Mouse (Mus musculus): ENCODE data around the gene Glrx5. TPM values are rescaled to one million over a fixed set of nuclear protein-coding genes. Genes with fewer than 3 reads are reported as not detected.
A peak's percentile ranks its signal among the peaks of the same experiment; 100 is the strongest.

The Glrx5 gene
- total RNA-seq, 2 experiments from 2014 or later, result 45.9 to 46.2 TPM

GRCm38 (mm10) chr12:105003715-105004114 lies 28.8 kb upstream of the Glrx5 start:
- DNase-seq (ENCODE audit: low spot score in 2 of 2), result no peak

- no peak for DNase-seq (ENCODE audit: low spot score in 2 of 2)
Observed at GRCm38 (mm10) chr12:105004956-105005714, 27.4 kb upstream of the Glrx5 start.

GRCm38 (mm10) chr12:105005715-105005972 lies 26.8 kb upstream of the Glrx5 start:
- no peak for DNase-seq (ENCODE audit: low spot score in 2 of 2)

GRCm38 (mm10) chr12:105008150-105008549 lies 24.3 kb upstream of the Glrx5 start:
- no peak for DNase-seq (ENCODE audit: low spot score in 2 of 2)

GRCm38 (mm10) chr12:105008752-105009178 lies 23.7 kb upstream of the Glrx5 start:
- DNase-seq (ENCODE audit: low spot score in 2 of 2), result no peak

- DNase-seq (ENCODE audit: low spot score in 2 of 2), result peak in 1 of 2 experiments; percentile 39
Observed at GRCm38 (mm10) chr12:105009370-105010212, 22.9 kb upstream of the Glrx5 start, which contains the start of gene Syne3. Syne3 (minus strand) TSS chr12:105009809.

GRCm38 (mm10) chr12:105010213-105010790 lies 22.2 kb upstream of the Glrx5 start:
- no peak for DNase-seq (ENCODE audit: low spot score in 2 of 2)

- DNase-seq (ENCODE audit: low spot score in 2 of 2), result no peak
Observed at GRCm38 (mm10) chr12:105011589-105011988, 20.9 kb upstream of the Glrx5 start.

GRCm38 (mm10) chr12:105012314-105012713 lies 20.2 kb upstream of the Glrx5 start:
- DNase-seq (ENCODE audit: low spot score in 2 of 2), result no peak

GRCm38 (mm10) chr12:105013065-105013464 lies 19.4 kb upstream of the Glrx5 start:
- DNase-seq (ENCODE audit: low spot score in 2 of 2), result peak; percentile 46 to 64

GRCm38 (mm10) chr12:105016199-105016598 lies 16.3 kb upstream of the Glrx5 start:
- peak in 1 of 2 experiments; percentile 75 for DNase-seq (ENCODE audit: low spot score in 2 of 2)

GRCm38 (mm10) chr12:105016639-105017038 lies 15.8 kb upstream of the Glrx5 start:
- DNase-seq (ENCODE audit: low spot score in 2 of 2), result no peak

- DNase-seq (ENCODE audit: low spot score in 2 of 2), result no peak
Observed at GRCm38 (mm10) chr12:105019359-105020219, 12.9 kb upstream of the Glrx5 start.

GRCm38 (mm10) chr12:105021441-105022069 lies 10.9 kb upstream of the Glrx5 start:
- DNase-seq (ENCODE audit: low spot score in 2 of 2), result no peak

- no peak for DNase-seq (ENCODE audit: low spot score in 2 of 2)
Observed at GRCm38 (mm10) chr12:105022141-105022540, 10.3 kb upstream of the Glrx5 start.

- DNase-seq (ENCODE audit: low spot score in 2 of 2), result no peak
Observed at GRCm38 (mm10) chr12:105022776-105023175, 9.7 kb upstream of the Glrx5 start.

- DNase-seq (ENCODE audit: low spot score in 2 of 2), result peak; percentile 48 to 88
Observed at GRCm38 (mm10) chr12:105025271-105025946, 7.1 kb upstream of the Glrx5 start.

GRCm38 (mm10) chr12:105025947-105026586 lies 6.4 kb upstream of the Glrx5 start:
- DNase-seq (ENCODE audit: low spot score in 2 of 2), result no peak

GRCm38 (mm10) chr12:105027323-105027991 lies 5.0 kb upstream of the Glrx5 start:
- peak; percentile 50 to 79 for DNase-seq (ENCODE audit: low spot score in 2 of 2)

Measured in layer of hippocampus, adult 18-20 months (tissue).